Mouse (Mus musculus) urinary bladder, adult 2 months (tissue): ENCODE results near the gene Scaf8. TPM values are rescaled to one million over a fixed set of nuclear protein-coding genes. Genes with fewer than 3 reads are reported as not detected.
"Not testable (repeated sequence)": the region's sequence is repeated elsewhere in the genome, so short reads cannot be mapped to it uniquely, and the experiment has no call there.

Source experiments
- DNase-seq: peaks from one replicate; pipeline ENCODE4 v3.0.0; 2022; ENCODE audit warnings: low spot score
- polyA plus RNA-seq: library from polyadenylated mRNA; depleted of rRNA; stranded (reverse); fragments of >200 nt; gene quantifications from 2 replicates; pipeline ENCODE4 v1.2.3, GENCODE M21; 2012

Scaf8 gene
- polyA plus RNA-seq, 1 experiment, result 23.0 TPM

- DNase-seq, result no peak
Measured at GRCm38 (mm10) chr17:3115380-3115974, 705 bp downstream of the Scaf8 start.

DNA sequence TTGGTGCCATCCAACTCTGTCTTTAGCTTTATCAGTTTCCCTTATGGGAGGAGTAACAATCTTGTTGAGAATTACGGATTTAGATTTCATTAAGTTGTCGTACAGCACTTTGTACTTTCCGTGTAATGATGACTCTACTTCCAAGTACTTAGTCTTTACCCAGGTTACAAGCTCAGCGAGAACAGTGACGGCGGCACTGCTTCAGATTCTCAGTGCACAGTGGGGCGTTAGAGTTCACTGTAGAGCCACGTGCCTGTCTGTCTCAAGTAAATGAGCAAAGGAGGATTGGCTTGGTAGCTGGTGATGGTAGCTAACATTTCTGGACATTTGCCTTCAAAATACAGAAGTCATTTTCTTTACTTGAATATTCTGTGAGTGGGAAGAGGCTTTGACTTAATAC, 6.2 kb downstream of the Scaf8 start:
- not testable (repeated sequence) for DNase-seq

DNA sequence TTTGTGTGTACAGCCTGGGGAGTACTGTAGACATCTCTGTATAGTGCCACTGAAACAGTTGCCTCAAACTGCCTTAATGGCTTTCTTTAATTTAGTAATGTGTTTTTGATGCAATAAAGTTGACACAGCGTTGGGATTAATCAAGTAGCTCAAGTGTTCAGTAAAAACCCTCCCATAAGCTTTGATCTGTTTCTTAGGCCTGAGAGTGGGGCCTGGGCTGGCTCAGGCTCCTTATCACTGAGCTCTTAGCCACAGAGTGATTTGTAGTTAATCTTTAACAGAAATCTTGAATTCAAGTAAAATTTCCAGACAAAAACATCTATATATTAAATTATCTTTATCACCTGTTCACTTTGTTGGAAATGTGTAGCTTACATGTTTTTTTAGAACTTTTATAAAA, 8.8 kb downstream of the Scaf8 start:
- not testable (repeated sequence) for DNase-seq

GRCm38 (mm10) chr17:3128716-3129115, 13.9 kb downstream of the Scaf8 start:
- no peak for DNase-seq

DNA sequence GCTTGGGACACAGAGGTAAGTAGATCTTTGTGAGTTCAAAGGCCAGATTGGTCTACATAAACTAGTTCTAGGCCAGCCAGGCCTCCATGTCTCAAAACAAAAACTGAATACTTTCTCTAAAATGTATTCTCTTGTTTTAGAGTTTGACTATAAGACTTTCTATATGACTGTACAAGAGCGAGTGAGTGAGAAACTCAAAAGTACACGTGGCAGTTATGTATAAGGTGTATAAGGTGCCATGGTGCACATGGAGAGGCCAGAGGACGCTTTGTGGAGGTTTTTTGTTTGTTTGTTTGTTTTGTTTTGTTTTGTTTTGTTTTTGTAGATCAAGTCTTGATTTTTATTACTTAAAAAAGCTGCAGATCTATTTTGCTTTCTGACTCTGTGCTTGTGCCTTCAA, 15.0 kb downstream of the Scaf8 start:
- no peak for DNase-seq

DNA sequence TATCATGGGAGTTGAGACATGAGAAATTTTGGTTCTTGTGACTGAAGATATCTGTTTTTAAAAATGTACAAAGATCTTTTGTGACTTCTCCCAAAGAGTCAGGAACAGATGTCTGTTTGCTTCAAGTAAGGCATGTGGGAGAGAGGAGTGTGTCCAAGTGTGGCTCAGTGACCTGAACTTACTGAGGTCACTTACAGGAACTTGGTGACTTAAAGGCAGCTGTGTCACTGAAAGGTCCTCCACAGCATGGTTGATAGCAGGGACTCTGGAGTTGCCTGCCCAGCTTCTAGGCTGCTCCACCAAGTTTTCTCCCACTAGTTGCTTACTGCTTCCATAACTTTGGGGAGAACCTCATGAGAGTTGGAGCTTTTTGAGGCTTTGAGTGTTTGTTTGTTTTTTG, 20.6 kb downstream of the Scaf8 start:
- DNase-seq, result no peak

- DNase-seq, result no peak
Measured at GRCm38 (mm10) chr17:3136127-3136526, 21.4 kb downstream of the Scaf8 start.

DNA sequence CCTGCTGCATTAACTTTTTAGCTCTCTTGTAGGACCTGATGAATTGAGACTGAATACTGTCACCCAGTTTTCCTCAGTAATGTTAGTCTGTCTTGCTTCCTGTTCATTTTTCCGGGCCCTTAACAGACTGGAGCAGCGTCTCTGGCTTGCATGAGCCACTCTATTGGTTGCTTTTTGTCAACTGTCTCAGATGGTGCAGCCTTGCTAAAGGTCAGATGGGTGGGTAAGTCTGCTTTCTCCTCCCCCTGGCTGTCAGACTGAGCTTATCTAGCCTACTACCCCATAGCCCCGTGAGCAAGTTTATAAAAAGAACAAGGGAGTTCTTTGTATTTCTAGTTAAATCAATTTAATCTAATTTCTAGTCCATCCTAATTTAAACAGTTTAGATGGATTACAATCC, 23.6 kb downstream of the Scaf8 start:
- DNase-seq, result no peak

GRCm38 (mm10) chr17:3140100-3140499, 25.3 kb downstream of the Scaf8 start:
- no peak for DNase-seq

GRCm38 (mm10) chr17:3148853-3149252, 34.1 kb downstream of the Scaf8 start:
- no peak for DNase-seq

DNA sequence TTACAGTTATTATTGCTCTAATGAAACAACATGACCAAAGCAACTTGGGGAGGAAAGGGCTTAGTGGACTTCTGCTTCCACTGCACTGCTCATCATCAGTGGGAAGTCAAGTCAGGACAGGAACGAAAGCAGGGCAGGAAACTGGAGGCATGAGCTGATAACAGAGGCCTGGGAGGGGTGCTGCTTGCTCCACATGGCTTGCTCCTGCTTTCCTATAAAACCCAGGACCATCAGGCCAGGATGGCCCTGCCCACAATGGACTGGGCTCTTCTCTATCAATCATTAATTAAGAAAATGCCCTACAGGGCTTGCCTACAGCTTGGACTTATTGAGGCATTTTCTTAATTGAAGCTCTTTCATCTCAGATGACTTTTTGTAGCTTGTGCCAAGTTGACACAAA, 34.8 kb downstream of the Scaf8 start:
- DNase-seq, result no peak

DNA sequence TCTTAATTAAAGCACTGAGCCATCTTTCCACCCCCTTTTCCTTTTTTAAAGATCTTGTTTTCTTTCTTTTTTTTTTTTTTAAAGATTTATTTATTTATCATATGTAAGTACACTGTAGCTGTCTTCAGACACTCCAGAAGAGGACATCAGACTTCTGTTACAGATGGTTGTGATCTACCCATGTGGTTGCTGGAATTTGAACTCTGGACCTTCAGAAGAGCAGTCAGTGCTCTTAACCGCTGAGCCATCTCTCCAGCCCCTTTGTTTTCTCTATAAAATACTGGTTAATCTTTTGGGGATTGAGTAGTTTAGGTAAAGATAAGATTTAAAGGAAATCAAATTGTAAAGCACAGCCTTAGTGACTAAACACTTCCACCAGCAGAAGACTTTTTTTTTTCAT, 35.9 kb downstream of the Scaf8 start:
- not testable (repeated sequence) for DNase-seq

DNA sequence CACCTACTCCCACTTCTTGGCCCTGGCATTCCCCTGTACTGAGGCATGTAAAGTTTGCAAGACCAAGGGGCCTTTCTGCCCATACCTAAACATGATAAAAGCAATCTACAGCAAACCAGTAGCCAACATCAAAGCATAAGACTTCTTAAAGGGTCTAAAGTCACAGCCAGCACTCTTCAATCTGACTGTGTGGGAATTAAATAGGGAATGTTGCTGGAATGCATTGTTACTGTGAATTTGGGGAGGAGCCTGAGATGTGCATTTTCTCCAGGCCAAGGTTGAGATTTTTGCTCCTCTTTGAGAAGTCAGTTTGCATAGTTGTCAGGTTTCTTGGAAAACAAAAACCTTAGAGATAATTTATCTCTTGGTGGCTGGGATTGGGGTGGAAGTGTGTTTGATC, 36.4 kb downstream of the Scaf8 start:
- DNase-seq, result no peak

DNA sequence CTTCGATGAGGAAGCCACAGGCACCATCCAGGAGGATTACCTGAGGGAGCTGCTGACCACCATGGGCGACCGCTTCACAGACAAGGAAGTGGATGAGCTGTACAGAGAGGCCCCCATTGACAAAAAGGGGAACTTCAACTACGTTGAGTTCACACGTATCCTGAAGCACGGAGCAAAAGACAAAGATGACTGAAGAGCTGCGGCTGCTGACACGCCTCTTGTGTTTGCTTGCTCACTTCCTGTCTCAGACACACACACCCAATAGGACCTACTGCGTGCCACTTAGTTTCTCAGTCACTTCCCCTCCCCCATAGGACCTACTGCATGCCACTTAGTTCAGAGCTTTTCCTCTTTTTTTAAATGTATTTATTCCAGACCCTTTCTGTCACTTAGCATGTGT, 41.4 kb downstream of the Scaf8 start:
- DNase-seq, result not testable (repeated sequence)

DNA sequence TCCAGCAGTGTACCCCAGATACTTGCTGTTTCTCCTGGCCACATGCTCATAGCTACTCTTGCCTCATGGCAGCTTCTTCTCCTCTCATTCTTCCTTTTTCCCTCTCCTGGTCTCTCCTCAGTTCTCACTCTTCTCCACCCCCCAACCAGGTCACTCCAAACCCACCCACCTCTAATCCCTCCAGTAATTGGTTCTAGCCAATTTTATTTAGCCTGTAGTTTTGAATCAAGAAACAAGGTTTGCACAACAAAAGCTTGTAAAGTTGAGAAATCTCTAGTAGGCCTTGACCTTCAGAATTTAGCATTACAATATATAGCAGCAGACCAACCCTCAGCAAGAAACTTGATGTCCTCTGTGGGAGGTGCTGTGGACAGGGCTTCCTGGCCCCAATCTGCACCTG, 42.2 kb downstream of the Scaf8 start:
- DNase-seq, result no peak

DNA sequence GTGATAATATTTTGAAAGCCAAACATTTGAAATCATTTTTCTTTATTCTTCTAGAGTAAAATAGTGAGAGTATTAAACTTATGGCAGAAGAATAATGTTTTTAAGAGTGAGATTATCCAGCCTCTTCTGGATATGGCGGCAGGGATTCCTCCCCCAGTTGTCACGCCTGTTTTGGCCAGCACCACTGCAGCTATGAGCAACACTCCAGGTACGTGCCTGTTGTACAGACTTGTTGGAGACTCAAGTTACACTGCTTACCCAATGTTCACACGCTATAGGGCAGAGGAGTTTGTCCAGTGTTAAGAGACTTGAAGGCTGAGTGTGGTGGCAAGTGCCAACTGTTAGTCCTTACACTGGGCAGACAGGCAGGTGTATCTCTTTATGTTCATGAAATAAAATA, 48.1 kb downstream of the Scaf8 start:
- DNase-seq, result no peak

DNA sequence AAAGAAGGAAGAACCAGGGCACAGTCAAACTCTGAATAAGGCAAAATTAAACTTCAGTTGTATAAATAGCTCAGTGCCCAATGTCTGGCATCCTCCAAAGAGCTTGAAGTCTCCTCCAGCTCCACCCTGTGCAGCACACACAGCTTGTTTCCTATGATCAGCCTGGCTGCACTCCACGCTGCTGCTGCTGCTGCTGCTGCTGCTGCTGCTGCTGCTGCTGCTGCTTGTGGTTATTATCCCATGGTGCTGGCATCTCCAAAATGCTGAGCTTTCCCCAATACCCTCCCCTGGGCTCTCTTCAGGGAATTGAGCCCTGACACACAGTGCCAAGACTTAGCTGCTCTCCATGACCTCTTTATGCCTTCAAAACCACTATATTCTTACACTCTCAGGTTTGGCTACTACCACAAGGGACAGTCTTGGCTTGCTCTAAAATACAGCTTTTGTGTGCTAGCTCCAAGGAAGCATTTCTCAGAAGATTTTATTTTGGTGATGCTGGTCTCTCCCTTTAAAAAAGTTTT, 65.7 kb downstream of the Scaf8 start:
- not testable (repeated sequence) for DNase-seq

GRCm38 (mm10) chr17:3195483-3195882, 80.7 kb downstream of the Scaf8 start:
- not testable (repeated sequence) for DNase-seq

DNA sequence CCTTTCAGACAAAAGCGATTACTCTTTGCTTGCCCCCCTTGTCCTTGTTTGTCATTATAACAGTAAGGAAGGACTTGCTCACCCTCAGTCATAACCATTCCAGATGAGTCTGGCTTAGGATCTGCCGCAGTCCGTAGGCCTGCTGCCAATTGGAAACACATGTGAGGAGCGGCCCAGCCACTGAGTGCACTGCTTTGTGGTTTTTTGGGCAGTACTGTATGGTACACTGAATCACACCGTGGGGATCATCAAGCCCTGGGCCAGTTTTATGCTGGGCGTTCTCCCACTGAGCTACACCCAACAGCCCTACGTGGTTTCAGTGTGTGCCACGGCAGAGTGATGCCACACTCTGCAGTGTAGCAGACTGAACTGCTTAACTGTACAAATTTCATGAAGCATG, 85.6 kb downstream of the Scaf8 start:
- DNase-seq, result no peak

GRCm38 (mm10) chr17:3203916-3204315, 89.1 kb downstream of the Scaf8 start:
- no peak for DNase-seq

- DNase-seq, result no peak
Measured at GRCm38 (mm10) chr17:3204826-3205405, 90.1 kb downstream of the Scaf8 start.

DNA sequence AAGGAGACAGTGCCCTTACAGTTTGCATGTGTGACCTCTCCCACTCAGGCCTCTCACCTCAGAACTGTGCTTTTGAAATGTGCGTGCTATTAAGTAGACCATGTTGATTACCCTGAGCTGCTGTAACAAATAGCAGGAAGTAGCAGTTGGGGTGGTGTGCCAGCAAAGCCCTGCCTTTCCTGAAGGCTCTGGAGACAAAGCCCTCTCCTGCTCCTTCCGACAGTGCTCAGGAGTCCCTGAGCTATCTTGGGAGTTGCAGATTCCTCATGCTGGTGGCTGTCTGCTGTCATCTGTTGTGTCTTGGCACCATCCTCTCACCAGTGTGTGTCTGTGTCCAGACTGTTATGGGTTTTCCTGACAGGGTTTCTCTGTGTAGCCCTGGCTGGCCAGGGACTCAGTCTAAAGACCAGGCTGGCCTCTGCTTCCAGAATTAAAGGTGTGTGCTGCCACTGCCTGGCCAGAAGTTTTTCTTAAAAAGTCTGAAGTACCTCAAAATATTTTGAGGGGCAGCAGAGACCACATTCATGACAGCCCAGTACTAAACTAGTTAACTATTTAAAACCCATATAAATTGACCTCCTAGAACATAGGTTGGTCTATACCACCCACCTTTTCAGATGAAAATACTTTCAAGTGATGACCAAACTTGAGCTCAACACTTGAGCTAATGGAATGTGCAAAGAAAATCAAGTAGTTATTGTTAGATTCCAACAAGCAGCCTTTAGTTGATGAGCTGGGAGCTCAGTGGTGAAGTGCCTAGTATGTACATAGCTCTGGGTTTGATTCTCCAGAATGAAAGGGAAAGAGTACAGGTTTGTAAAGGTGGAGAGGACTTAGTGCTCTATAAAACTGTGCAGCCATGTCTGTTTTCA, 92.0 kb downstream of the Scaf8 start:
- DNase-seq, result no peak
